Mouse (Mus musculus) left cerebral cortex, postnatal 36 days (tissue): ENCODE data around the gene Pptc7. TPM values are rescaled to one million over a fixed set of nuclear protein-coding genes. Genes with fewer than 3 reads are reported as not detected.
A peak's percentile ranks its signal among the peaks of the same experiment; 100 is the strongest.

Source experiments
- DNase-seq, 2 experiments: peaks; one replicate each; pipeline ENCODE4 v3.0.0; 2021 to 2022; ENCODE audit warnings: low spot score in 2 of 2, mixed read lengths in 1 of 2
- intact Hi-C: fragments of 180-260 bp; cut with DNase I; formaldehyde crosslinking; loops from one replicate; pipeline ENCODE4 v1.15.1; 2025
- total RNA-seq, 2 experiments: library from RNA; stranded (reverse); gene quantifications; 2 replicates each; pipeline ENCODE4 v1.2.3; 2021

The Pptc7 gene
- total RNA-seq, 2 experiments from 2014 or later, result 39.1 to 42.7 TPM

DNA sequence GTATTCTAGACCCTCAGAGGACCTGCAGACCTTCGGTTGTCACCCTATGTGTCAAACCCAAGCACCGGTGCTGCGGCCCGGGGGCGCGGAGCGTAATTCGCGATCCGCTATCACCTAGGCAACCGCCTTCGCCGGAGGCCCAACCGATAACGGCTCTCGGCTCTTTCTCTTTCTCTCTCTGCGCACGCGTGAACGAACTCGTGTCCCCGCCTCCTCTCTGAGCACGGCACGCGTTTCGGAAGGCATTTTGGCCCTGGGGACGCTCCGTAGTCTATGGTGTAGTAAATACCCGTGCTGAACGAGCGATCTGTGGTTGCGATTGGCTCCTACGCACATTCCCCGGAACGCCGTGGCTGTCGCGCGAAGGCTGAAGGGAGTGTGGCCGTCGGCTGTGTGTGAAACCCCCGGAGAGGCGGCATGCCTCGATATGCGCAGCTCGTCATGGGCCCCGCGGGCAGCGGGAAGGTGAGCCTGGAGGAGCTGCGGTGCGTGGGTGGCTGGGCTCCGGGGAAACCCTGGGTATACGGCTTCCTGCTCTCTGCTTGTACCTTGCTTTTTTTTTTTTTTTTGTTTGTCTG is 88.1 kb downstream of the Pptc7 start, which contains the start of gene Fam216a:
TSS of gene Fam216a (minus strand) at position 173 of the 578 bp plus-strand sequence.
- DNase-seq, result peak; percentile 99 to 100
- intact Hi-C loops, result loop anchor here (1.0 kb wide), 1 partner anchor 18 kb away; the partner anchor contains the start of genes Rad9b and Vps29

DNA sequence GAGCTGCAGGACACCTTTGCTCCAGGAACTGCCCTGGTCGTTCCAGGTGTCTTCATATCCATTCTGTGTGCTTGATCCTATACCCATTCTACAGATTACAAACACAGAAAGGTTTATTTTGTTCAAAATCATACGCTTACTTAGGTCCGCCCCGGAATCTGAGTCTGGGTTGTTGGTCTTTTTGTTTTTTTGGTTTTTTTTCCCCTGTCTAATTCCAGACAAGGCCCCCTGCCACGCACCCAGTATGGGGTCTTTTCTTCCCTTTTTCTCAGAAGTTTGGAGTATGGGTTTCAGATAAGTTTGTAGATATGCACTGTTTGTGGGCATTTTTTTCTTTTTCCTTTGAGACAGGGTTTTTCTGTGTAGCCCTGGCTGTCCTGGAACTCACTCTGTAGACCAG is 88.7 kb downstream of the Pptc7 start:
- DNase-seq, result no peak
- intact Hi-C loops, result loop anchor here (1.0 kb wide), 1 partner anchor 19 kb away; the partner anchor contains the start of genes Rad9b and Vps29

Other genes starting within 250 kb of the Pptc7 start
- 100 to 1,000 TPM; 187 to 216 TPM for gene Cux2, start 234.3 kb upstream of the Pptc7 start, total RNA-seq
- gene Myl2, start 183.4 kb upstream of the Pptc7 start, total RNA-seq, result 1 to 10 TPM; 1.3 to 1.6 TPM
- under 1 TPM; 0.30 to 0.72 TPM for gene Ccdc63, start 143.5 kb upstream of the Pptc7 start, total RNA-seq
- gene Ppp1cc, start 126.1 kb upstream of the Pptc7 start, total RNA-seq, result 100 to 1,000 TPM; 154 to 200 TPM
- 1 to 10 TPM; 2.6 to 2.7 TPM for gene Hvcn1, start 77.6 kb upstream of the Pptc7 start, total RNA-seq
- gene Tctn1, start 19.9 kb upstream of the Pptc7 start, total RNA-seq, result 10 to 100 TPM; 12.2 to 14.5 TPM
- 1 to 10 TPM; 2.8 to 4.6 TPM for gene Rad9b, start 69.9 kb downstream of the Pptc7 start, total RNA-seq
- gene Vps29, start 70.0 kb downstream of the Pptc7 start, total RNA-seq, result 100 to 1,000 TPM; 185 to 191 TPM
- 10 to 100 TPM; 24.4 to 25.7 TPM for gene Gpn3, start 87.5 kb downstream of the Pptc7 start, total RNA-seq
- 10 to 100 TPM; 69.7 to 73.1 TPM for gene Fam216a, start 88.0 kb downstream of the Pptc7 start, total RNA-seq
- gene Arpc3, start 107.5 kb downstream of the Pptc7 start, total RNA-seq, result 100 to 1,000 TPM; 211 to 225 TPM
- 10 to 100 TPM; 31.5 to 34.0 TPM for gene Anapc7, start 137.3 kb downstream of the Pptc7 start, total RNA-seq
- 100 to 1,000 TPM; 681 to 755 TPM for gene Atp2a2, start 217.9 kb downstream of the Pptc7 start, total RNA-seq